Mouse (Mus musculus) embryonic facial prominence, embryonic 13.5 days (tissue): ENCODE results near the gene Ninj2. TPM values are rescaled to one million over a fixed set of nuclear protein-coding genes. Genes with fewer than 3 reads are reported as not detected.

Experiments
- ATAC-seq: fragments of 200-750 bp; cut with Nextera tagmentation; 2 replicates; pipeline ENCODE4 v1.8.0; 2017; ENCODE audit warnings: low read depth; ENCODE audit not compliant: insufficient number of reproducible peaks, insufficient read depth, low FRiP score, low TSS enrichment
- H3K27ac ChIP-seq: fragments of 300-500 bp; sonication (generic); 2 replicates; pipeline ENCODE4 v1.5.1; 2015; ENCODE audit warnings: moderate library complexity, mild to moderate bottlenecking, inconsistent platforms
- H3K27me3 ChIP-seq: fragments of 300-500 bp; sonication (generic); 2 replicates; pipeline ENCODE4 v1.6.1; 2015; ENCODE audit warnings: mild to moderate bottlenecking, inconsistent platforms
- H3K36me3 ChIP-seq: fragments of 300-500 bp; sonication (generic); 2 replicates; pipeline ENCODE4 v1.6.1; 2015; ENCODE audit warnings: mild to moderate bottlenecking, inconsistent platforms
- H3K4me1 ChIP-seq: fragments of 300-500 bp; sonication (generic); 2 replicates; pipeline ENCODE4 v1.6.1; 2015; ENCODE audit warnings: inconsistent platforms
- H3K4me2 ChIP-seq: fragments of 300-500 bp; sonication (generic); 2 replicates; pipeline ENCODE4 v1.6.1; 2015; ENCODE audit warnings: moderate library complexity, mild to moderate bottlenecking, inconsistent platforms
- H3K4me3 ChIP-seq: fragments of 300-500 bp; sonication (generic); 2 replicates; pipeline ENCODE4 v1.5.1; 2015; ENCODE audit warnings: mild to moderate bottlenecking, inconsistent platforms
- H3K9ac ChIP-seq: fragments of 300-500 bp; sonication (generic); 2 replicates; pipeline ENCODE4 v1.6.1; 2015; ENCODE audit warnings: mild to moderate bottlenecking, inconsistent platforms
- H3K9me3 ChIP-seq: fragments of 300-500 bp; sonication (generic); 2 replicates; pipeline ENCODE4 v1.6.1; 2016; ENCODE audit warnings: inconsistent platforms
- WGBS: fragments of 180-500 bp; shearing (Covaris S2); methylation state at CpG from one replicate; pipeline ENCODE4 v1.1.7; 2015; ENCODE audit warnings: mixed read lengths; 5-methylcytosine and 5-hydroxymethylcytosine counted together
- polyA plus RNA-seq: library from polyadenylated mRNA; unstranded; fragments of >200 nt; fragmentation: Nextera tagmentation; extraction: Ambion mirVana; gene quantifications from 2 replicates; pipeline ENCODE4 v1.2.1, GENCODE M21; 2015

Gene Ninj2
- polyA plus RNA-seq, 1 experiment from 2014 or later, result not detected

- peak overlapping the region; percentile 64 for H3K27ac ChIP-seq
- no peaks in the 10 kb centered on the region for H3K27me3 ChIP-seq
- H3K9me3 ChIP-seq, result no peaks in the 10 kb centered on the region
- no peak overlapping the region for H3K4me3 ChIP-seq
- 55% methylated on average over 9 of the region's 9 CpGs for WGBS
- ATAC-seq, result 0 out of 2 replicates have a peak, but pooled peaks have one; percentile 52
- peak overlapping the region; percentile 9; the same call in 1 of the 2 replicates for H3K4me2 ChIP-seq
- no peaks in the 10 kb centered on the region for H3K36me3 ChIP-seq
- H3K9ac ChIP-seq, result peak overlapping the region; percentile 46; the same call in 1 of the 2 replicates
- peaks cover 17% of the 10 kb centered on the region for H3K4me1 ChIP-seq
These were observed 66.2 kb downstream of the Ninj2 start for GRCm38 (mm10) chr6:120159133-120159901.

GRCm38 (mm10) chr6:120162928-120163327, 69.8 kb downstream of the Ninj2 start:
- no peaks in the 10 kb centered on the region for H3K36me3 ChIP-seq
- no peak overlapping the region for H3K9ac ChIP-seq
- WGBS, result 76% methylated on average over 6 of the region's 6 CpGs
- ATAC-seq, result no peak
- no peak overlapping the region for H3K27ac ChIP-seq
- H3K4me2 ChIP-seq, result no peak overlapping the region
- H3K27me3 ChIP-seq, result no peaks in the 10 kb centered on the region
- H3K9me3 ChIP-seq, result no peaks in the 10 kb centered on the region
- H3K4me1 ChIP-seq, result peaks cover 17% of the 10 kb centered on the region
- H3K4me3 ChIP-seq, result no peak overlapping the region

GRCm38 (mm10) chr6:120164765-120165164, 71.6 kb downstream of the Ninj2 start:
- no peaks in the 10 kb centered on the region for H3K27me3 ChIP-seq
- 73% methylated on average over 4 of the region's 4 CpGs for WGBS
- H3K9me3 ChIP-seq, result no peaks in the 10 kb centered on the region
- ATAC-seq, result no peak
- H3K4me3 ChIP-seq, result no peak overlapping the region
- no peak overlapping the region for H3K9ac ChIP-seq
- no peak overlapping the region for H3K27ac ChIP-seq
- H3K4me1 ChIP-seq, result peaks cover 4% of the 10 kb centered on the region
- H3K36me3 ChIP-seq, result no peaks in the 10 kb centered on the region
- H3K4me2 ChIP-seq, result no peak overlapping the region

- H3K4me2 ChIP-seq, result no peak overlapping the region
- no peaks in the 10 kb centered on the region for H3K36me3 ChIP-seq
- no peaks in the 10 kb centered on the region for H3K27me3 ChIP-seq
- no peak for ATAC-seq
- no peak overlapping the region for H3K9ac ChIP-seq
- H3K9me3 ChIP-seq, result no peaks in the 10 kb centered on the region
- no peak overlapping the region for H3K4me3 ChIP-seq
- H3K4me1 ChIP-seq, result no peaks in the 10 kb centered on the region
- 83% methylated on average over 4 of the region's 4 CpGs for WGBS
- H3K27ac ChIP-seq, result no peak overlapping the region
These were observed 74.4 kb downstream of the Ninj2 start for GRCm38 (mm10) chr6:120167574-120167973.

- Histone ChIP-seq H3K27ac (no peak overlapping the region), H3K36me3 (no peaks in the 10 kb centered on the region), H3K4me3 (no peak overlapping the region), H3K9me3 (no peaks in the 10 kb centered on the region), H3K4me1 (no peaks in the 10 kb centered on the region), H3K9ac (no peak overlapping the region), H3K4me2 (no peak overlapping the region), H3K27me3 (no peaks in the 10 kb centered on the region)
- 74% methylated on average over 8 of the region's 8 CpGs for WGBS
- no peak for ATAC-seq
These were observed 79.3 kb downstream of the Ninj2 start for GRCm38 (mm10) chr6:120172294-120173017.

GRCm38 (mm10) chr6:120174028-120174601, 81.0 kb downstream of the Ninj2 start:
- no peaks in the 10 kb centered on the region for H3K27me3 ChIP-seq
- no peaks in the 10 kb centered on the region for H3K36me3 ChIP-seq
- no peak overlapping the region for H3K27ac ChIP-seq
- no peaks in the 10 kb centered on the region for H3K4me1 ChIP-seq
- H3K9ac ChIP-seq, result no peak overlapping the region
- H3K4me2 ChIP-seq, result no peak overlapping the region
- ATAC-seq, result no peak
- H3K4me3 ChIP-seq, result no peak overlapping the region
- WGBS, result 74% methylated on average over 6 of the region's 6 CpGs
- H3K9me3 ChIP-seq, result no peaks in the 10 kb centered on the region

- ATAC-seq, result no peak
- no peak overlapping the region for H3K4me3 ChIP-seq
- H3K27me3 ChIP-seq, result no peaks in the 10 kb centered on the region
- no peaks in the 10 kb centered on the region for H3K4me1 ChIP-seq
- no peaks in the 10 kb centered on the region for H3K36me3 ChIP-seq
- H3K9ac ChIP-seq, result no peak overlapping the region
- no peaks in the 10 kb centered on the region for H3K9me3 ChIP-seq
- WGBS, result 69% methylated on average over 7 of the region's 7 CpGs
- H3K4me2 ChIP-seq, result no peak overlapping the region
- H3K27ac ChIP-seq, result no peak overlapping the region
These were observed 81.5 kb downstream of the Ninj2 start for GRCm38 (mm10) chr6:120174602-120175115.

- no peak for ATAC-seq
- Histone ChIP-seq H3K4me1 (no peaks in the 10 kb centered on the region), H3K27ac (no peak overlapping the region), H3K9ac (no peak overlapping the region), H3K9me3 (no peaks in the 10 kb centered on the region), H3K36me3 (no peaks in the 10 kb centered on the region), H3K27me3 (no peaks in the 10 kb centered on the region), H3K4me2 (no peak overlapping the region), H3K4me3 (no peak overlapping the region)
- WGBS, result 92% methylated on average over 4 of the region's 4 CpGs
These were observed 82.5 kb downstream of the Ninj2 start for GRCm38 (mm10) chr6:120175650-120176049.

- H3K36me3 ChIP-seq, result no peaks in the 10 kb centered on the region
- 87% methylated on average over 6 of the region's 6 CpGs for whole genome bisulfite sequencing
- no peak for ATAC-seq
- H3K4me2 ChIP-seq, result no peak overlapping the region
- H3K4me1 ChIP-seq, result no peaks in the 10 kb centered on the region
- H3K27me3 ChIP-seq, result no peaks in the 10 kb centered on the region
- no peak overlapping the region for H3K9ac ChIP-seq
- no peak overlapping the region for H3K27ac ChIP-seq
- H3K4me3 ChIP-seq, result no peak overlapping the region
- no peaks in the 10 kb centered on the region for H3K9me3 ChIP-seq
These were observed 86.0 kb downstream of the Ninj2 start for GRCm38 (mm10) chr6:120179044-120179755.

- H3K4me2 ChIP-seq, result no peak overlapping the region
- no peaks in the 10 kb centered on the region for H3K4me1 ChIP-seq
- H3K27ac ChIP-seq, result no peak overlapping the region
- H3K9ac ChIP-seq, result no peak overlapping the region
- WGBS, result 68% methylated on average over 8 of the region's 8 CpGs
- no peak for ATAC-seq
- no peaks in the 10 kb centered on the region for H3K36me3 ChIP-seq
- no peaks in the 10 kb centered on the region for H3K27me3 ChIP-seq
- no peak overlapping the region for H3K4me3 ChIP-seq
- H3K9me3 ChIP-seq, result no peaks in the 10 kb centered on the region
These were observed 86.6 kb downstream of the Ninj2 start for GRCm38 (mm10) chr6:120179756-120180206.

- H3K9me3 ChIP-seq, result no peaks in the 10 kb centered on the region
- no peaks in the 10 kb centered on the region for H3K27me3 ChIP-seq
- no peak overlapping the region for H3K4me2 ChIP-seq
- no peak for ATAC-seq
- no peak overlapping the region for H3K4me3 ChIP-seq
- H3K36me3 ChIP-seq, result no peaks in the 10 kb centered on the region
- WGBS, result 56% methylated on average over 4 of the region's 4 CpGs
- no peaks in the 10 kb centered on the region for H3K4me1 ChIP-seq
- 0 out of 2 replicates have a peak overlapping the region, but pooled peaks have one; percentile 4 for H3K27ac ChIP-seq
- no peak overlapping the region for H3K9ac ChIP-seq
These were observed 87.3 kb downstream of the Ninj2 start for GRCm38 (mm10) chr6:120180492-120180891.
